ENCODE assay signal across 16 mouse cellular contexts in genomic region chr4:82882500-82882899, GRCm38 (mm10). TPM values are rescaled to one million over a fixed set of nuclear protein-coding genes. Genes with fewer than 3 reads are reported as not detected.
DNase-seq lines count a peak whose midpoint lies in the region; ATAC-seq and TF ChIP-seq lines count a peak whose summit lies in the region.
"Had no signal": no experiment of that assay in that cellular context is flagged by ENCODE, and none has a peak within 500 bp of the region (broad histone marks: within the 10 kb centered on the region; RNA-seq: fewer than 3 reads in every experiment).

No protein-coding gene starts in this region.

- no peak for ATAC-seq in intestine, postnatal 0 days
- no peak for ATAC-seq in intestine, embryonic 15.5 days
- ATAC-seq: forebrain, embryonic 15.5 days had no signal

- H3K27ac ChIP-seq in intestine, postnatal 0 days (ENCODE audit: low read depth, low read length), result no peak overlapping the region
- no peak overlapping the region for H3K27ac ChIP-seq in intestine, embryonic 15.5 days
- H3K27ac ChIP-seq in thymus, adult 2 months (ENCODE audit: control insufficient read depth, insufficient read depth, low read length), result no peak overlapping the region
- no peak overlapping the region for H3K27ac ChIP-seq in embryonic facial prominence, embryonic 10.5 days (replicated peaks)
- H3K27ac ChIP-seq: embryonic facial prominence, embryonic 13.5 days; forebrain, embryonic 15.5 days; hindbrain, embryonic 13.5 days; liver, embryonic 15.5 days had no signal

- peak; percentile 4 for DNase-seq in thymus, postnatal 14 days
- DNase-seq in thymus, adult 2 months, result no peak
- DNase-seq in embryonic facial prominence, embryonic 10.5 days (ENCODE audit: low spot score), result peak; percentile 19
- no peak for DNase-seq in spleen, adult 12 weeks (ENCODE audit: low spot score)
- DNase-seq in neural tube, embryonic 10.5 days (ENCODE audit: extremely low spot score, low spot score), result no peak
- DNase-seq: cerebellum, adult 9-11 months; kidney, postnatal 10 days; layer of hippocampus, postnatal 36 days; right cerebral cortex, postnatal 4 days had no signal

- H3K36me3 ChIP-seq in intestine, postnatal 0 days (ENCODE audit: control insufficient read depth, insufficient read depth), result no peaks in the 10 kb centered on the region
- H3K36me3 ChIP-seq in intestine, embryonic 15.5 days, result no peaks in the 10 kb centered on the region
- no peaks in the 10 kb centered on the region for H3K36me3 ChIP-seq in thymus, adult 2 months (ENCODE audit: control insufficient read depth, insufficient read depth, low read length)
- no peaks in the 10 kb centered on the region for H3K36me3 ChIP-seq in embryonic facial prominence, embryonic 10.5 days (replicated peaks)
- H3K36me3 ChIP-seq: embryonic facial prominence, embryonic 13.5 days; forebrain, embryonic 15.5 days; hindbrain, embryonic 13.5 days; liver, embryonic 15.5 days had no signal

- H3K27me3 ChIP-seq in intestine, postnatal 0 days (replicated peaks; ENCODE audit: control insufficient read depth, insufficient read depth, low read length), result no peaks in the 10 kb centered on the region
- H3K27me3 ChIP-seq in intestine, embryonic 15.5 days (replicated peaks), result no peaks in the 10 kb centered on the region
- no peaks in the 10 kb centered on the region for H3K27me3 ChIP-seq in thymus, adult 2 months (ENCODE audit: control insufficient read depth, insufficient read depth, low read length)
- H3K27me3 ChIP-seq in embryonic facial prominence, embryonic 10.5 days (replicated peaks; ENCODE audit: low read depth, poor library complexity, severe bottlenecking), result 0 out of 2 replicates have a peak, but pooled peaks cover 5% of the 10 kb centered on the region
- H3K27me3 ChIP-seq: embryonic facial prominence, embryonic 13.5 days; forebrain, embryonic 15.5 days; hindbrain, embryonic 13.5 days; liver, embryonic 15.5 days had no signal

- no peaks in the 10 kb centered on the region for H3K9me3 ChIP-seq in intestine, postnatal 0 days (ENCODE audit: control insufficient read depth)
- no peaks in the 10 kb centered on the region for H3K9me3 ChIP-seq in intestine, embryonic 15.5 days
- H3K9me3 ChIP-seq in embryonic facial prominence, embryonic 10.5 days, result no peaks in the 10 kb centered on the region
- H3K9me3 ChIP-seq: embryonic facial prominence, embryonic 13.5 days; forebrain, embryonic 15.5 days; hindbrain, embryonic 13.5 days; liver, embryonic 15.5 days had no signal

- H3K4me2 ChIP-seq in intestine, postnatal 0 days (replicated peaks; ENCODE audit: low read depth), result no peak overlapping the region
- no peak overlapping the region for H3K4me2 ChIP-seq in intestine, embryonic 15.5 days (replicated peaks)
- H3K4me2 ChIP-seq: embryonic facial prominence, embryonic 13.5 days; forebrain, embryonic 15.5 days; hindbrain, embryonic 13.5 days; liver, embryonic 15.5 days had no signal

- H3K9ac ChIP-seq in intestine, postnatal 0 days (ENCODE audit: low read depth, low read length), result no peak overlapping the region
- no peak overlapping the region for H3K9ac ChIP-seq in intestine, embryonic 15.5 days
- H3K9ac ChIP-seq: embryonic facial prominence, embryonic 13.5 days; forebrain, embryonic 15.5 days; hindbrain, embryonic 13.5 days; liver, embryonic 15.5 days had no signal

- TF ChIP-seq POLR2A in thymus, adult 2 months (IDR thresholded peaks at IDR 0.05; ENCODE audit: control insufficient read depth, extremely low read depth, insufficient read depth, low read length, poor library complexity), result no peak

- WGBS in intestine, postnatal 0 days, result 85% methylated on average over 9 of the region's 9 CpGs
- 77% methylated on average over 9 of the region's 9 CpGs for WGBS in intestine, embryonic 15.5 days
- 91% methylated on average over 9 of the region's 9 CpGs for WGBS in thymus, adult 2 months
- WGBS in embryonic facial prominence, embryonic 10.5 days, result 84% methylated on average over 9 of the region's 9 CpGs

- H3K4me1 ChIP-seq in intestine, postnatal 0 days (replicated peaks; ENCODE audit: control insufficient read depth, insufficient read depth, low read length), result no peaks in the 10 kb centered on the region
- no peaks in the 10 kb centered on the region for H3K4me1 ChIP-seq in intestine, embryonic 15.5 days (replicated peaks)
- H3K4me1 ChIP-seq in thymus, adult 2 months (replicated peaks; ENCODE audit: control insufficient read depth, insufficient read depth, low read length), result no peaks in the 10 kb centered on the region
- peaks cover 8% of the 10 kb centered on the region for H3K4me1 ChIP-seq in embryonic facial prominence, embryonic 10.5 days
- H3K4me1 ChIP-seq: liver, embryonic 15.5 days had no signal

- TF ChIP-seq CTCF in intestine, postnatal 0 days (IDR thresholded peaks at IDR 0.05; ENCODE audit: low read depth), result peak; percentile 54
- TF ChIP-seq CTCF in thymus, adult 2 months (IDR thresholded peaks at IDR 0.05; ENCODE audit: borderline replicate concordance, control insufficient read depth, extremely low read depth, insufficient read depth, low read length, poor library complexity), result no peak

- H3K4me3 ChIP-seq in intestine, postnatal 0 days (ENCODE audit: low read depth, low read length), result no peak overlapping the region
- no peak overlapping the region for H3K4me3 ChIP-seq in intestine, embryonic 15.5 days (replicated peaks)
- H3K4me3 ChIP-seq in thymus, adult 2 months (ENCODE audit: control insufficient read depth, insufficient read depth, low read length), result no peak overlapping the region
- no peak overlapping the region for H3K4me3 ChIP-seq in embryonic facial prominence, embryonic 10.5 days
- H3K4me3 ChIP-seq: embryonic facial prominence, embryonic 13.5 days; forebrain, embryonic 15.5 days; hindbrain, embryonic 13.5 days; liver, embryonic 15.5 days had no signal

RNA-seq across cellular contexts. Expression of gene Cer1, which starts 2.4 kb away (rescaled TPM):
- polyA plus RNA-seq in intestine, postnatal 0 days (2015; fragmentation: Nextera tagmentation; extraction: Ambion mirVana), result not detected in 2 replicates
- 0.21 TPM in 1 of 2 replicates, not detected in the other for polyA plus RNA-seq in intestine, embryonic 15.5 days (2015; fragmentation: Nextera tagmentation; extraction: Ambion mirVana)
- polyA plus RNA-seq in thymus, adult 2 months (2012; rRNA removed), result not detected in 2 replicates
- polyA plus RNA-seq in embryonic facial prominence, embryonic 10.5 days (2016; fragmentation: Nextera tagmentation; extraction: Ambion mirVana), result 0.14 TPM in 1 of 2 replicates, not detected in the other
- polyA plus RNA-seq: hindbrain, embryonic 13.5 days; liver, embryonic 15.5 days; thymus, postnatal 0 days had no signal

RNA-seq across cellular contexts. Expression of gene Zdhhc21, which starts 22.7 kb away (rescaled TPM):
- 8.1 and 8.2 TPM in 2 replicates for polyA plus RNA-seq in intestine, postnatal 0 days (2015; fragmentation: Nextera tagmentation; extraction: Ambion mirVana)
- polyA plus RNA-seq in intestine, embryonic 15.5 days (2015; fragmentation: Nextera tagmentation; extraction: Ambion mirVana), result 15.0 and 17.7 TPM in 2 replicates
- polyA plus RNA-seq in thymus, adult 2 months (2012; rRNA removed), result 7.4 and 9.3 TPM in 2 replicates
- 13.5 and 14.0 TPM in 2 replicates for polyA plus RNA-seq in embryonic facial prominence, embryonic 10.5 days (2016; fragmentation: Nextera tagmentation; extraction: Ambion mirVana)

Comparison
In these comparisons a context has a peak if more than half of its experiments do, and no peak if none do; other contexts are left out.
1. DNase-seq: peak in thymus, postnatal 14 days (single experiment) and embryonic facial prominence, embryonic 10.5 days (single experiment); none in thymus, adult 2 months (single experiment), spleen, adult 12 weeks (single experiment) and neural tube, embryonic 10.5 days (single experiment).